17 mouse cellular contexts compared by ENCODE assay signal in the genomic region with DNA sequence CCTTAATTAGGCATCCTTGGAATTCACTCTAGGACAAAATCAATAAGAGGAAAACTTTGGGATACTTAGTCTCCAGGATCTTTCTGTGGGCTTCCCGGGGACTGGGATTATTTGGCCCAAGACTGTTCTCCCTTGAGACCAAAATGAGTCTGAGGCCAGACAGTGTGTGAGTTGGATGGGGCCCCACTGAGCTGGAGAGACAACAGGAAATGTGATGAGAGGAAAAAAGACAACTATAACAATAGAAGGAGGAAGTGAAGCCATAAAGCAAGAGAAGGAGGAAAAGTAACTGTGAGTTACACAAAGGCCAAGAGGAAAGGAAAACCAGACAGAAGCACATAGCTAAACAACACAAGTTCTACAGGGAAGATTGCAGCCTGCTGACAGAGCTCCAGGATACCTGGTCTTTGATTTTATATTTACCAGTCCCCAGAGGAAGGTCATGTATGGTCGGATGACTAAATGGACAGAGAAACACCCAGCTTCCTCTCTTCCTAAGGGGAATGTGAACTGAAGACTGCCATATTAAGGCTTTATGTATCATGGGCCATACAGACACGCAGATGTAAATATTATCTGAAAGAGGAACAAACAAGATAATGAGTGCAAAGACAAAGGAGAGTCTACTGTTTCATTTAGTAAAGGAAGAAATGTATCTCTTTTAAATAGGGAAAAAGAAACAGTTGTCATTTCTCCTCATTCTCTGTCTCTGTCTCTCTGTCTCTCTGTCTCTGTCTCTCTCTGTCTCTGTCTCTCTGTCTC. TPM values are rescaled to one million over a fixed set of nuclear protein-coding genes. Genes with fewer than 3 reads are reported as not detected.
A peak's percentile ranks its signal among the peaks of the same experiment; 100 is the strongest.
DNase-seq lines count a peak whose midpoint lies in the region; ATAC-seq and TF ChIP-seq lines count a peak whose summit lies in the region.
"Had no signal": no experiment of that assay in that cellular context is flagged by ENCODE, and none has a peak within 500 bp of the region (broad histone marks: within the 10 kb centered on the region; RNA-seq: fewer than 3 reads in every experiment).

No protein-coding gene starts in this region.

- TF ChIP-seq CTCF in layer of hippocampus, adult 2 months (conservative IDR thresholded peaks at IDR 0.05): no peak
- no peak for TF ChIP-seq CTCF in MEL (IDR thresholded peaks at IDR 0.05 in 2 of 3, conservative IDR thresholded peaks at IDR 0.05 in 1 of 3; ENCODE audit: control insufficient read depth in 1 of 3, insufficient read depth in 1 of 3, low read depth in 2 of 3, low read length in 3 of 3, poor library complexity in 1 of 3, severe bottlenecking in 1 of 3)

- peaks cover 11 to 14% of the 10 kb centered on the region in 2 experiments for H3K4me1 ChIP-seq in MEL (ENCODE audit: control insufficient read depth in 1 of 2, insufficient read depth in 2 of 2, low read length in 2 of 2)
- H3K4me1 ChIP-seq in hindbrain, embryonic 13.5 days (replicated peaks): no peaks in the 10 kb centered on the region
- H3K4me1 ChIP-seq: forebrain, embryonic 15.5 days; hindbrain, embryonic 15.5 days; neural tube, embryonic 12.5 days had no signal

- no peak for TF ChIP-seq RAD21 in MEL (IDR thresholded peaks at IDR 0.05; ENCODE audit: low read depth, low read length)

- H3K36me3 ChIP-seq in MEL (ENCODE audit: control insufficient read depth in 1 of 2, insufficient read depth in 2 of 2, low read length in 2 of 2): peaks cover 0 to 17% of the 10 kb centered on the region in 2 experiments; a peak in 2 of 4 replicates
- no peaks in the 10 kb centered on the region for H3K36me3 ChIP-seq in hindbrain, embryonic 13.5 days
- H3K36me3 ChIP-seq: forebrain, embryonic 15.5 days; hindbrain, embryonic 15.5 days; neural tube, embryonic 12.5 days had no signal

- peak; percentile 47 to 52; a peak in 3 of 4 replicates for TF ChIP-seq EP300 in MEL (IDR thresholded peaks at IDR 0.05; ENCODE audit: low read depth in 1 of 2, low read length in 2 of 2)

- 77% methylated on average over 3 of the region's 3 CpGs for WGBS in hindbrain, embryonic 13.5 days

- H3K9me3 ChIP-seq in MEL (replicated peaks; ENCODE audit: insufficient read depth, low read length): no peaks in the 10 kb centered on the region
- no peaks in the 10 kb centered on the region for H3K9me3 ChIP-seq in hindbrain, embryonic 13.5 days
- H3K9me3 ChIP-seq: forebrain, embryonic 15.5 days; hindbrain, embryonic 15.5 days; neural tube, embryonic 12.5 days had no signal

- H3K9ac ChIP-seq in MEL (ENCODE audit: control insufficient read depth, low read depth, low read length, poor library complexity, severe bottlenecking): no peak overlapping the region
- H3K9ac ChIP-seq in hindbrain, embryonic 13.5 days: no peak overlapping the region
- H3K9ac ChIP-seq: forebrain, embryonic 15.5 days; hindbrain, embryonic 15.5 days; neural tube, embryonic 12.5 days had no signal

- H3K79me2 ChIP-seq in MEL (ENCODE audit: control insufficient read depth, insufficient read depth, low read length, poor library complexity): no peaks in the 10 kb centered on the region

- 0 out of 2 replicates have a peak overlapping the region, but pooled peaks have one; percentile 8 for H3K27ac ChIP-seq in layer of hippocampus, adult 2 months
- peak overlapping the region; percentile 6; the same call in 1 of the 2 replicates for H3K27ac ChIP-seq in MEL (ENCODE audit: control insufficient read depth, low read depth, low read length)
- no peak overlapping the region for H3K27ac ChIP-seq in hindbrain, embryonic 13.5 days
- H3K27ac ChIP-seq: forebrain, embryonic 15.5 days; hindbrain, embryonic 15.5 days; neural tube, embryonic 12.5 days had no signal

- no peak overlapping the region for H3K4me2 ChIP-seq in hindbrain, embryonic 13.5 days
- H3K4me2 ChIP-seq: forebrain, embryonic 15.5 days; hindbrain, embryonic 15.5 days; neural tube, embryonic 12.5 days had no signal

- no peak for TF ChIP-seq POLR2A in MEL (IDR thresholded peaks at IDR 0.05; ENCODE audit: control insufficient read depth in 1 of 2, insufficient read depth in 1 of 2, low read depth in 1 of 2, low read length in 2 of 2, poor library complexity in 1 of 2)

- DNase-seq in layer of hippocampus, adult 2 months (ENCODE audit: low spot score in 2 of 2): no peak
- DNase-seq in layer of hippocampus, adult 18-20 months (ENCODE audit: low spot score in 2 of 2): no peak
- DNase-seq in A20 (ENCODE audit: low read depth, low spot score) (peak; percentile 48), MEL (ENCODE audit: low read depth, low spot score) (peak; percentile 52)
- no peak for DNase-seq in T-cell, adult 2 months (ENCODE audit: low spot score)
- DNase-seq in adrenal gland, postnatal 25 days: no peak
- DNase-seq: adrenal gland, postnatal 14 days; cerebellum, adult 2 months; kidney, adult 11 months; kidney, postnatal 25 days; right cerebral cortex, postnatal 25 days had no signal

- H3K27me3 ChIP-seq in MEL (ENCODE audit: control insufficient read depth in 1 of 2, insufficient read depth in 2 of 2, low read length in 2 of 2): no peaks in the 10 kb centered on the region
- no peaks in the 10 kb centered on the region for H3K27me3 ChIP-seq in hindbrain, embryonic 13.5 days
- H3K27me3 ChIP-seq: forebrain, embryonic 15.5 days; hindbrain, embryonic 15.5 days; neural tube, embryonic 12.5 days had no signal

- ATAC-seq in megakaryocyte, adult 5-6 weeks (ENCODE audit: poor library complexity, severe bottlenecking): peak; percentile 45
- ATAC-seq in hindbrain, embryonic 13.5 days (ENCODE audit: low FRiP score): no peak
- ATAC-seq: forebrain, embryonic 15.5 days had no signal

- no peak overlapping the region for H3K4me3 ChIP-seq in layer of hippocampus, adult 2 months
- peak overlapping the region in 1 of 2 experiments; percentile 17; a peak in 1 of 4 replicates for H3K4me3 ChIP-seq in MEL (ENCODE audit: control insufficient read depth in 1 of 2, insufficient read depth in 1 of 2, low read depth in 2 of 2, low read length in 2 of 2)
- no peak overlapping the region for H3K4me3 ChIP-seq in hindbrain, embryonic 13.5 days
- H3K4me3 ChIP-seq: erythroblast, embryonic 14.5 days; forebrain, embryonic 15.5 days; hindbrain, embryonic 15.5 days; neural tube, embryonic 12.5 days had no signal

TF ChIP-seq in MEL, 35 proteins besides CTCF, POLR2A, EP300 and RAD21:
- TF ChIP-seq ETS1 (IDR thresholded peaks at IDR 0.05; ENCODE audit: low read depth, low read length) (no peak), GATA1 (IDR thresholded peaks at IDR 0.05; ENCODE audit: low read depth, low read length) (peak; percentile 65), TCF12 (IDR thresholded peaks at IDR 0.05; ENCODE audit: low read depth, low read length) (peak; percentile 45; the same call in 1 of the 2 replicates), MEF2A (IDR thresholded peaks at IDR 0.05; ENCODE audit: extremely low read depth, insufficient replicate concordance, low read depth, low read length, poor library complexity, severe bottlenecking) (no peak)
TF ChIP-seq in MEL: peak in this region for 2.

RNA-seq across cellular contexts. Expression of a gene that starts 8.5 kb away (rescaled TPM):
- total RNA-seq in layer of hippocampus, adult 2 months (2021): 100 to 1,000 TPM; 128 to 131 TPM
- total RNA-seq in layer of hippocampus, adult 18-20 months (2021): 100 to 1,000 TPM; 117 to 135 TPM
- total RNA-seq in MEL (2012; rRNA removed): 12.6 and 14.3 TPM in 2 replicates
- polyA plus RNA-seq in MEL (2012; ENCODE audit: insufficient read depth in 1 of 2, insufficient read length in 2 of 2, low read depth in 1 of 2, low replicate concordance in 2 of 2, missing spikeins in 1 of 2): 10 to 100 TPM in 1 of 2 experiments, not detected in 1; 38.4 TPM
- 44.8 and 48.9 TPM in 2 replicates for total RNA-seq in megakaryocyte, adult 5-6 weeks (2015)
- total RNA-seq in megakaryocyte, adult 5-6 weeks (2017): 30.6 and 34.8 TPM in 2 replicates
- total RNA-seq in adrenal gland, postnatal 25 days (2021): 25.4 and 30.5 TPM in 2 replicates
- polyA plus RNA-seq in hindbrain, embryonic 13.5 days (2015; fragmentation: Nextera tagmentation; extraction: Ambion mirVana): 205 and 206 TPM in 2 replicates

Comparison
In these comparisons a context has a peak if more than half of its experiments do, and no peak if none do; other contexts are left out.
1. DNase-seq: peak in A20 (single experiment) and MEL (single experiment); none in layer of hippocampus, adult 2 months (0 of 2), layer of hippocampus, adult 18-20 months (0 of 2), T-cell, adult 2 months (single experiment) and adrenal gland, postnatal 25 days (single experiment).